Mouse (Mus musculus): ENCODE results near the gene Gid8.

Gid8 gene

GRCm38 (mm10) chr2:180748904-180749303, 39.0 kb downstream of the Gid8 start:
- no peak for DNase-seq (ENCODE audit: low spot score in 2 of 2)

GRCm38 (mm10) chr2:180754976-180755688, 45.2 kb downstream of the Gid8 start:
- DNase-seq (ENCODE audit: low spot score in 2 of 2), result no peak

GRCm38 (mm10) chr2:180755896-180756295, 46.0 kb downstream of the Gid8 start:
- DNase-seq (ENCODE audit: low spot score in 2 of 2), result no peak

GRCm38 (mm10) chr2:180756786-180757185, 46.9 kb downstream of the Gid8 start:
- no peak for DNase-seq (ENCODE audit: low spot score in 2 of 2)

GRCm38 (mm10) chr2:180758513-180759263, 48.8 kb downstream of the Gid8 start:
- DNase-seq (ENCODE audit: low spot score in 2 of 2), result no peak

GRCm38 (mm10) chr2:180764986-180765385, 55.1 kb downstream of the Gid8 start:
- no peak for DNase-seq (ENCODE audit: low spot score in 2 of 2)

- no peak for DNase-seq (ENCODE audit: low spot score in 2 of 2)
These were observed 55.8 kb downstream of the Gid8 start for GRCm38 (mm10) chr2:180765713-180766112.

All from frontal cortex, postnatal 25 days (tissue).